Mouse (Mus musculus) liver, postnatal 0 days (tissue): ENCODE data around the gene Commd3. TPM values are rescaled to one million over a fixed set of nuclear protein-coding genes. Genes with fewer than 3 reads are reported as not detected.
A peak's percentile ranks its signal among the peaks of the same experiment; 100 is the strongest.

ENCODE experiments used
- ATAC-seq: fragments of 200-750 bp; cut with Nextera tagmentation; 2 replicates; pipeline ENCODE4 v1.8.0; 2017; ENCODE audit warnings: mild to moderate bottlenecking, moderate library complexity
- DNase-seq: peaks from one replicate; pipeline ENCODE4 v3.0.0-alpha.2; 2016
- H3K27ac ChIP-seq: fragments of 300-500 bp; sonication (generic); 2 replicates; pipeline ENCODE4 v1.5.1; 2014; ENCODE audit warnings: antibody characterized with exemption, moderate library complexity, mild to moderate bottlenecking, low read depth
- H3K27me3 ChIP-seq: fragments of 300-500 bp; sonication (generic); 2 replicates; pipeline ENCODE4 v1.6.1; 2014; ENCODE audit warnings: low read length, control low read depth, mixed read lengths; ENCODE audit not compliant: insufficient read depth
- H3K36me3 ChIP-seq: fragments of 300-500 bp; sonication (generic); replicated peaks from 2 replicates; pipeline ENCODE4 v1.6.1; 2014; ENCODE audit warnings: mild to moderate bottlenecking, control low read depth, low read length, moderate library complexity, mixed read lengths; ENCODE audit not compliant: insufficient read depth
- H3K4me1 ChIP-seq: fragments of 300-500 bp; sonication (generic); 2 replicates; pipeline ENCODE4 v1.6.1; 2014; ENCODE audit warnings: antibody characterized with exemption, mild to moderate bottlenecking, control low read depth; ENCODE audit not compliant: insufficient read depth
- H3K4me2 ChIP-seq: fragments of 300-500 bp; sonication (generic); 2 replicates; pipeline ENCODE4 v1.6.1; 2014; ENCODE audit warnings: low read depth, mild to moderate bottlenecking, low read length, moderate library complexity, mixed read lengths
- H3K4me3 ChIP-seq: fragments of 300-500 bp; sonication (generic); 2 replicates; pipeline ENCODE4 v1.5.1; 2014; ENCODE audit warnings: low read depth, low read length
- H3K9ac ChIP-seq: fragments of 300-500 bp; sonication (generic); replicated peaks from 2 replicates; pipeline ENCODE4 v1.6.1; 2014; ENCODE audit warnings: mild to moderate bottlenecking, moderate library complexity
- H3K9me3 ChIP-seq: fragments of 300-500 bp; sonication (generic); 2 replicates; pipeline ENCODE4 v1.6.1; 2016; ENCODE audit warnings: mild to moderate bottlenecking, control low read depth, low read length, mixed read lengths
- CTCF ChIP-seq: sonication (generic); IDR thresholded peaks from 2 replicates; pipeline ENCODE4 v1.5.1; 2016; ENCODE audit warnings: antibody characterized with exemption, low read depth
- EP300 ChIP-seq: IDR thresholded peaks from 2 replicates; pipeline ENCODE4 v1.6.1; 2016; ENCODE audit warnings: antibody characterized with exemption, low read depth, mild to moderate bottlenecking
- WGBS: fragments of 180-500 bp; shearing (Covaris S2); extraction: QIAGEN DNeasy Blood & Tissue Kit; methylation state at CpG from one replicate; pipeline ENCODE4 v1.1.7; 2014; ENCODE audit not compliant: insufficient replicate concordance; 5-methylcytosine and 5-hydroxymethylcytosine counted together
- polyA plus RNA-seq: library from polyadenylated mRNA; unstranded; fragments of >200 nt; fragmentation: Nextera tagmentation; extraction: Ambion mirVana; gene quantifications from 2 replicates; pipeline ENCODE4 v1.2.1, GENCODE M21; 2015

Gene Commd3
- polyA plus RNA-seq, 1 experiment from 2014 or later, result 115 TPM

GRCm38 (mm10) chr2:18699401-18699990 is 27.3 kb downstream of the Commd3 start:
- Histone ChIP-seq H3K4me1 (peaks cover 7% of the 10 kb centered on the region), H3K9me3 (no peaks in the 10 kb centered on the region), H3K9ac (no peak overlapping the region), H3K36me3 (no peaks in the 10 kb centered on the region), H3K4me2 (no peak overlapping the region), H3K27me3 (peaks cover 64% of the 10 kb centered on the region), H3K4me3 (peak overlapping the region; percentile 24; the same call in 1 of the 2 replicates), H3K27ac (no peak overlapping the region)
- 3% methylated on average over 11 of the region's 11 CpGs for WGBS
- DNase-seq, result no peak
- ATAC-seq, result no peak
- TF ChIP-seq CTCF, result no peak
- no peak for TF ChIP-seq EP300

GRCm38 (mm10) chr2:18710356-18710755 is 38.2 kb downstream of the Commd3 start:
- H3K9ac ChIP-seq, result no peak overlapping the region
- no peak for TF ChIP-seq EP300
- TF ChIP-seq CTCF, result no peak
- no peaks in the 10 kb centered on the region for H3K36me3 ChIP-seq
- H3K27me3 ChIP-seq, result no peaks in the 10 kb centered on the region
- DNase-seq, result no peak
- 55% methylated on average over 3 of the region's 3 CpGs for WGBS
- H3K4me1 ChIP-seq, result no peaks in the 10 kb centered on the region
- H3K4me3 ChIP-seq, result no peak overlapping the region
- ATAC-seq, result no peak
- no peaks in the 10 kb centered on the region for H3K9me3 ChIP-seq
- H3K27ac ChIP-seq, result no peak overlapping the region
- no peak overlapping the region for H3K4me2 ChIP-seq

- H3K27me3 ChIP-seq, result no peaks in the 10 kb centered on the region
- no peak overlapping the region for H3K27ac ChIP-seq
- no peak for TF ChIP-seq EP300
- no peak for TF ChIP-seq CTCF
- no peak overlapping the region for H3K9ac ChIP-seq
- no peaks in the 10 kb centered on the region for H3K36me3 ChIP-seq
- ATAC-seq, result no peak
- no peak for DNase-seq
- H3K9me3 ChIP-seq, result no peaks in the 10 kb centered on the region
- no peak overlapping the region for H3K4me3 ChIP-seq
- H3K4me1 ChIP-seq, result no peaks in the 10 kb centered on the region
- 73% methylated on average over 2 of the region's 2 CpGs for WGBS
- H3K4me2 ChIP-seq, result no peak overlapping the region
Observed at GRCm38 (mm10) chr2:18713071-18713470, 40.9 kb downstream of the Commd3 start.

- H3K27me3 ChIP-seq, result no peaks in the 10 kb centered on the region
- no peak overlapping the region for H3K4me2 ChIP-seq
- H3K4me3 ChIP-seq, result no peak overlapping the region
- no peak for DNase-seq
- no peak overlapping the region for H3K9ac ChIP-seq
- 57% methylated on average over 3 of the region's 3 CpGs for WGBS
- peak; percentile 6; the same call in 1 of the 2 replicates for TF ChIP-seq CTCF
- TF ChIP-seq EP300, result no peak
- no peak for ATAC-seq
- no peak overlapping the region for H3K27ac ChIP-seq
- H3K9me3 ChIP-seq, result no peaks in the 10 kb centered on the region
- H3K36me3 ChIP-seq, result no peaks in the 10 kb centered on the region
- H3K4me1 ChIP-seq, result no peaks in the 10 kb centered on the region
Observed at GRCm38 (mm10) chr2:18714337-18714736, 42.2 kb downstream of the Commd3 start.

GRCm38 (mm10) chr2:18718521-18718920 is 46.3 kb downstream of the Commd3 start:
- H3K27ac ChIP-seq, result no peak overlapping the region
- H3K36me3 ChIP-seq, result no peaks in the 10 kb centered on the region
- no peaks in the 10 kb centered on the region for H3K27me3 ChIP-seq
- H3K4me2 ChIP-seq, result no peak overlapping the region
- DNase-seq (no peak), ATAC-seq (no peak)
- TF ChIP-seq CTCF, result no peak
- no peak for TF ChIP-seq EP300
- no peak overlapping the region for H3K4me3 ChIP-seq
- no peak overlapping the region for H3K9ac ChIP-seq
- WGBS, result 76% methylated on average over 4 of the region's 4 CpGs
- H3K4me1 ChIP-seq, result no peaks in the 10 kb centered on the region
- no peaks in the 10 kb centered on the region for H3K9me3 ChIP-seq

- DNase-seq (no peak), ATAC-seq (no peak)
- no peak overlapping the region for H3K4me2 ChIP-seq
- no peak for TF ChIP-seq CTCF
- TF ChIP-seq EP300, result no peak
- WGBS, result 60% methylated on average over 3 of the region's 3 CpGs
- H3K4me1 ChIP-seq, result no peaks in the 10 kb centered on the region
- no peak overlapping the region for H3K4me3 ChIP-seq
- no peaks in the 10 kb centered on the region for H3K27me3 ChIP-seq
- no peak overlapping the region for H3K27ac ChIP-seq
- no peaks in the 10 kb centered on the region for H3K36me3 ChIP-seq
- no peaks in the 10 kb centered on the region for H3K9me3 ChIP-seq
- H3K9ac ChIP-seq, result no peak overlapping the region
Observed at GRCm38 (mm10) chr2:18722208-18722830, 50.1 kb downstream of the Commd3 start.
